Mouse (Mus musculus): ENCODE results near the gene LTO1.

The LTO1 gene

GRCm38 (mm10) chr7:144911121-144911520, 3.8 kb upstream of the LTO1 start:
- no peak for DNase-seq

- no peak for DNase-seq
Measured at GRCm38 (mm10) chr7:144912897-144913296, 2.0 kb upstream of the LTO1 start.

GRCm38 (mm10) chr7:144914296-144914947, 478 bp upstream of the LTO1 start:
- peak; percentile 51 for DNase-seq

GRCm38 (mm10) chr7:144918823-144919222, 3.9 kb downstream of the LTO1 start:
- no peak for DNase-seq

- DNase-seq: no peak
Measured at GRCm38 (mm10) chr7:144927591-144927990, 12.7 kb downstream of the LTO1 start.

- no peak for DNase-seq
Measured at GRCm38 (mm10) chr7:144928009-144928888, 13.3 kb downstream of the LTO1 start.

GRCm38 (mm10) chr7:144928889-144929210, 13.9 kb downstream of the LTO1 start:
- no peak for DNase-seq

GRCm38 (mm10) chr7:144929506-144929905, 14.6 kb downstream of the LTO1 start:
- no peak for DNase-seq

GRCm38 (mm10) chr7:144929931-144930330, 15.0 kb downstream of the LTO1 start:
- no peak for DNase-seq

GRCm38 (mm10) chr7:144931778-144932177, 16.9 kb downstream of the LTO1 start:
- no peak for DNase-seq

- DNase-seq: no peak
Measured at GRCm38 (mm10) chr7:144932389-144932937, 17.6 kb downstream of the LTO1 start.

- no peak for DNase-seq
Measured at GRCm38 (mm10) chr7:144933336-144933735, 18.4 kb downstream of the LTO1 start.

- no peak for DNase-seq
Measured at GRCm38 (mm10) chr7:144933796-144934195, 18.9 kb downstream of the LTO1 start.

- no peak for DNase-seq
Measured at GRCm38 (mm10) chr7:144934901-144935300, 20.0 kb downstream of the LTO1 start.

GRCm38 (mm10) chr7:144935563-144935962, 20.7 kb downstream of the LTO1 start:
- DNase-seq: peak; percentile 35

- no peak for DNase-seq
Measured at GRCm38 (mm10) chr7:144936311-144936880, 21.5 kb downstream of the LTO1 start.

- peak; percentile 93 for DNase-seq
Measured at GRCm38 (mm10) chr7:144937490-144937889, 22.6 kb downstream of the LTO1 start.

GRCm38 (mm10) chr7:144937899-144938517, 23.1 kb downstream of the LTO1 start:
- DNase-seq: peak; percentile 33

- DNase-seq: no peak
Measured at GRCm38 (mm10) chr7:144938661-144939343, 23.9 kb downstream of the LTO1 start.

GRCm38 (mm10) chr7:144939344-144940002, 24.6 kb downstream of the LTO1 start, which contains the start of gene Ccnd1:
TSS of gene Ccnd1 (minus strand) at chr7:144939925.
- DNase-seq: peak; percentile 63

- no peak for DNase-seq
Measured at GRCm38 (mm10) chr7:144940003-144940571, 25.2 kb downstream of the LTO1 start.

GRCm38 (mm10) chr7:144940585-144940984, 25.7 kb downstream of the LTO1 start:
- DNase-seq: no peak

All from right cerebral cortex, postnatal 4 days (tissue).